8 mouse cellular contexts compared by ENCODE assay signal in genomic region chr11:110450091-110450757, GRCm38 (mm10). TPM values are rescaled to one million over a fixed set of nuclear protein-coding genes. Genes with fewer than 3 reads are reported as not detected.
DNase-seq lines count a peak whose midpoint lies in the region; ATAC-seq lines count a peak whose summit lies in the region.

No protein-coding gene starts in this region.

- no peaks in the 10 kb centered on the region for H3K36me3 ChIP-seq in embryonic facial prominence, embryonic 12.5 days
- H3K36me3 ChIP-seq in embryonic facial prominence, embryonic 10.5 days (replicated peaks) = peaks cover 5% of the 10 kb centered on the region

- 66% methylated on average over 15 of the region's 15 CpGs for WGBS in embryonic facial prominence, embryonic 12.5 days
- whole genome bisulfite sequencing in embryonic facial prominence, embryonic 10.5 days = 85% methylated on average over 15 of the region's 15 CpGs

- peak overlapping the region; percentile 11; the same call in 1 of the 2 replicates for H3K4me2 ChIP-seq in embryonic facial prominence, embryonic 12.5 days (replicated peaks)

- no peaks in the 10 kb centered on the region for H3K9me3 ChIP-seq in embryonic facial prominence, embryonic 12.5 days
- no peaks in the 10 kb centered on the region for H3K9me3 ChIP-seq in embryonic facial prominence, embryonic 10.5 days

- H3K27ac ChIP-seq in embryonic facial prominence, embryonic 12.5 days = no peak overlapping the region
- H3K27ac ChIP-seq in embryonic facial prominence, embryonic 10.5 days (replicated peaks) = no peak overlapping the region

- H3K4me1 ChIP-seq in embryonic facial prominence, embryonic 12.5 days = peaks cover 33% of the 10 kb centered on the region
- peaks cover 37% of the 10 kb centered on the region for H3K4me1 ChIP-seq in embryonic facial prominence, embryonic 10.5 days

- H3K27me3 ChIP-seq in embryonic facial prominence, embryonic 12.5 days = no peaks in the 10 kb centered on the region
- H3K27me3 ChIP-seq in embryonic facial prominence, embryonic 10.5 days (replicated peaks; ENCODE audit: low read depth, poor library complexity, severe bottlenecking) = no peaks in the 10 kb centered on the region

- no peak for DNase-seq in embryonic facial prominence, embryonic 10.5 days (ENCODE audit: low spot score)
- peak; percentile 82 for DNase-seq in 416B (ENCODE audit: low read depth)
- DNase-seq in gastrocnemius, adult 18-20 months (ENCODE audit: low spot score) = peak; percentile 62
- DNase-seq in thymus, postnatal 25 days = no peak
- DNase-seq in frontal cortex, postnatal 14 days (ENCODE audit: low spot score in 2 of 2) = no peak
- DNase-seq in spleen, adult 18-20 months = no peak

- H3K4me3 ChIP-seq in embryonic facial prominence, embryonic 12.5 days = no peak overlapping the region
- no peak overlapping the region for H3K4me3 ChIP-seq in embryonic facial prominence, embryonic 10.5 days

- no peak for ATAC-seq in embryonic facial prominence, embryonic 12.5 days (ENCODE audit: insufficient number of reproducible peaks, insufficient read depth, low FRiP score, low TSS enrichment)
- ATAC-seq in inflammation-experienced regulatory T-cells, adult 6 months = peak; percentile 62

- no peak overlapping the region for H3K9ac ChIP-seq in embryonic facial prominence, embryonic 12.5 days

RNA-seq across cellular contexts. Expression of gene Map2k6, which starts 51.3 kb away (rescaled TPM):
- 42.8 and 44.9 TPM in 2 replicates for polyA plus RNA-seq in embryonic facial prominence, embryonic 12.5 days (2016; fragmentation: Nextera tagmentation; extraction: Ambion mirVana)
- 43.9 and 46.4 TPM in 2 replicates for polyA plus RNA-seq in embryonic facial prominence, embryonic 10.5 days (2016; fragmentation: Nextera tagmentation; extraction: Ambion mirVana)
- total RNA-seq in gastrocnemius, adult 18-20 months (2021) = 10 to 100 TPM; 39.2 to 49.0 TPM
- 1 to 10 TPM; 6.1 to 8.3 (median 6.5) TPM for polyA plus RNA-seq in inflammation-experienced regulatory T-cells, adult 6 months (2017; shearing (Covaris generic))

Comparison
In these comparisons a context has a peak if more than half of its experiments do, and no peak if none do; other contexts are left out.
1. DNase-seq: peak in 416B (single experiment) and gastrocnemius, adult 18-20 months (single experiment); none in embryonic facial prominence, embryonic 10.5 days (single experiment), thymus, postnatal 25 days (single experiment), frontal cortex, postnatal 14 days (0 of 2) and spleen, adult 18-20 months (0 of 2).